Mouse (Mus musculus) small intestine, adult 2 months (tissue): Measurements from ENCODE around the gene Zbtb43.

Experiments used
- CTCF ChIP-seq: fragments of 200-500 bp; IDR thresholded peaks from 2 replicates; pipeline ENCODE4 v1.5.1; 2012; ENCODE audit warnings: low read depth, mild to moderate bottlenecking, control low read depth, inconsistent platforms, low read length, moderate library complexity, mixed read lengths; ENCODE audit not compliant: insufficient replicate concordance, insufficient read length; ENCODE audit errors: extremely low read depth
- POLR2A ChIP-seq: fragments of 200-500 bp; IDR thresholded peaks from 2 replicates; pipeline ENCODE4 v1.6.1; 2012; ENCODE audit warnings: low read depth, mild to moderate bottlenecking, control low read depth, inconsistent platforms, low read length, moderate library complexity

DNA sequence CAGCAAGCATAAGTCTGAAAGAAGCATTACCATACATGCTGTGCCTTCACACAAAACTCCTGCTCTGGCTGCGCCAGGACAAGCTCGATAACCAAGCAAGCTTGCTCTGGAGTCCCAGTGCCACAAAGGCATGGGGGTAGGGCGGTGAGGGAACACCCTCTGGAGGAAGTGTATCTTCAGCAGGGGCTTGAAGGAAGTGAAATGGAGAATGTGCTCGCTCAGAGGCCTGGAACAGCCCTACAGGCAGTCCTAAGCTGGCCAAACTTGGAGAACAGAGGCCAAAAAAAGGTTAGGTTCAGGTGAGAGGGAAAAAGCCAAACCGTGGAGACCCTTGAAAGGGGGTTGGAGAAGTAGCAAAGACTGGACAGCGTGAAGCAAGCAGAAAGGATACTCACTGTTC lies 39.0 kb downstream of the Zbtb43 start:
- TF ChIP-seq CTCF (no peak), POLR2A (no peak)
